In genomic region chr15:27548110-27548509, GRCm38 (mm10) we compare ENCODE assay signal across 24 mouse cellular contexts.
A peak's percentile ranks its signal among the peaks of the same experiment; 100 is the strongest.
DNase-seq lines count a peak whose midpoint lies in the region; TF ChIP-seq lines count a peak whose summit lies in the region.
"Had no signal": no experiment of that assay in that cellular context is flagged by ENCODE, and none has a peak within 500 bp of the region (broad histone marks: within the 10 kb centered on the region; RNA-seq: fewer than 3 reads in every experiment).

No protein-coding gene starts in this region.

- TF ChIP-seq POLR2A in cerebellum, adult 2 months (IDR thresholded peaks at IDR 0.05; ENCODE audit: borderline replicate concordance, insufficient read depth, low read length): no peak
- TF ChIP-seq POLR2A in heart, adult 2 months (IDR thresholded peaks at IDR 0.05; ENCODE audit: insufficient read depth, low read depth, low read length): no peak

- H3K79me2 ChIP-seq in heart, adult 2 months (replicated peaks; ENCODE audit: control insufficient read depth, insufficient read depth, low read length): no peaks in the 10 kb centered on the region; the same call in 1 of the 2 replicates

- no peak for TF ChIP-seq CTCF in cerebellum, adult 2 months (IDR thresholded peaks at IDR 0.05; ENCODE audit: borderline replicate concordance, insufficient read depth, low read depth, low read length)
- no peak for TF ChIP-seq CTCF in heart, adult 2 months (IDR thresholded peaks at IDR 0.05)

- intact Hi-C loops in heart, adult 2 months (cut with DNase I): no loop called here
- intact Hi-C loops in left cerebral cortex, postnatal 14 days (cut with DNase I): no loop called here

- H3K36me3 ChIP-seq in heart, adult 2 months (ENCODE audit: control insufficient read depth, insufficient read depth, low read length): peaks cover 13% of the 10 kb centered on the region
- H3K36me3 ChIP-seq: limb, embryonic 15.5 days; stomach, embryonic 15.5 days had no signal

- TF ChIP-seq EP300 in heart, adult 2 months (IDR thresholded peaks at IDR 0.05; ENCODE audit: insufficient read depth, low read depth, low read length): 0 out of 2 replicates have a peak, but pooled peaks have one; percentile 12

- H3K9ac ChIP-seq in heart, adult 2 months (ENCODE audit: low read depth, low read length): no peak overlapping the region
- H3K9ac ChIP-seq: forebrain, embryonic 13.5 days; hindbrain, embryonic 14.5 days; limb, embryonic 15.5 days; liver, embryonic 15.5 days; midbrain, embryonic 12.5 days; neural tube, embryonic 15.5 days; stomach, embryonic 15.5 days had no signal

- 27% methylated on average over 6 of the region's 6 CpGs for WGBS in cerebellum, adult 2 months
- WGBS in heart, adult 2 months: 40% methylated on average over 6 of the region's 6 CpGs

- peaks cover 38% of the 10 kb centered on the region for H3K4me1 ChIP-seq in cerebellum, adult 2 months (ENCODE audit: control insufficient read depth, insufficient read depth, low read length)
- peaks cover 15% of the 10 kb centered on the region for H3K4me1 ChIP-seq in heart, adult 2 months (ENCODE audit: control insufficient read depth, insufficient read depth, low read length)
- H3K4me1 ChIP-seq: limb, embryonic 15.5 days had no signal

- H3K4me3 ChIP-seq in cerebellum, adult 2 months (replicated peaks; ENCODE audit: insufficient read depth, low read depth, low read length): no peak overlapping the region
- H3K4me3 ChIP-seq in heart, adult 2 months: no peak overlapping the region
- H3K4me3 ChIP-seq: forebrain, embryonic 13.5 days; limb, embryonic 15.5 days; liver, embryonic 15.5 days; midbrain, embryonic 12.5 days; neural tube, embryonic 15.5 days; stomach, embryonic 15.5 days had no signal

- 0 out of 2 replicates have a peak overlapping the region, but pooled peaks have one; percentile 1 for H3K27ac ChIP-seq in cerebellum, adult 2 months (ENCODE audit: insufficient read depth, low read length)
- peak overlapping the region; percentile 51 for H3K27ac ChIP-seq in heart, adult 2 months
- H3K27ac ChIP-seq: forebrain, embryonic 13.5 days; hindbrain, embryonic 14.5 days; limb, embryonic 15.5 days; liver, embryonic 15.5 days; midbrain, embryonic 12.5 days; neural tube, embryonic 15.5 days; stomach, embryonic 15.5 days had no signal

- DNase-seq in cerebellum, adult 2 months: no peak
- no peak for DNase-seq in cerebellum, adult 8-10 months
- peak in 1 of 2 experiments; percentile 31 for DNase-seq in heart, adult 2 months
- no peak for DNase-seq in heart, adult 8-10 months (ENCODE audit: low spot score)
- DNase-seq in left cerebral cortex, postnatal 14 days (ENCODE audit: low spot score in 2 of 2): peak; percentile 39 to 67
- no peak for DNase-seq in left cerebral cortex, adult 8-10 months (ENCODE audit: low spot score in 2 of 2)
- DNase-seq in kidney, postnatal 14 days: no peak
- DNase-seq: adrenal gland, adult 8-10 months; cerebellum, adult 18-20 months; cerebellum, postnatal 36 days; gastrocnemius, postnatal 25 days; kidney, adult 18-20 months; kidney, postnatal 10 days; left cerebral cortex, postnatal 4 days; right cerebral cortex, adult 18-20 months; right cerebral cortex, postnatal 4 days; thymus, postnatal 25 days had no signal

- H3K27me3 ChIP-seq in cerebellum, adult 2 months (ENCODE audit: control insufficient read depth, insufficient read depth, low read length): no peaks in the 10 kb centered on the region
- no peaks in the 10 kb centered on the region for H3K27me3 ChIP-seq in heart, adult 2 months (ENCODE audit: control insufficient read depth, insufficient read depth, low read length)
- H3K27me3 ChIP-seq: forebrain, embryonic 13.5 days; limb, embryonic 15.5 days; liver, embryonic 15.5 days; neural tube, embryonic 15.5 days; stomach, embryonic 15.5 days had no signal

Comparison
In these comparisons a context has a peak if more than half of its experiments do, and no peak if none do; other contexts are left out.
1. DNase-seq: peak in left cerebral cortex, postnatal 14 days (2 of 2); none in cerebellum, adult 2 months (0 of 2), cerebellum, adult 8-10 months (single experiment), heart, adult 8-10 months (single experiment), left cerebral cortex, adult 8-10 months (0 of 2) and kidney, postnatal 14 days (single experiment).